In genomic region chr14:115015299-115015698, GRCm38 (mm10) we compare ENCODE assay signal across 14 mouse cellular contexts.
DNase-seq lines count a peak whose midpoint lies in the region; ATAC-seq and TF ChIP-seq lines count a peak whose summit lies in the region.
"Had no signal": no experiment of that assay in that cellular context is flagged by ENCODE, and none has a peak within 500 bp of the region (broad histone marks: within the 10 kb centered on the region; RNA-seq: fewer than 3 reads in every experiment).

No protein-coding gene starts in this region.

- peak; percentile 35; the same call in 1 of the 2 replicates for TF ChIP-seq CTCF in kidney, postnatal 0 days (IDR thresholded peaks at IDR 0.05; ENCODE audit: low read depth)

- 0 out of 2 replicates have a peak, but pooled peaks have one; percentile 7 for ATAC-seq in forebrain, embryonic 13.5 days
- ATAC-seq in forebrain, embryonic 11.5 days (replicated peaks; ENCODE audit: low FRiP score): no peak
- ATAC-seq in kidney, postnatal 0 days (replicated peaks; ENCODE audit: low FRiP score, low read depth): no peak
- peak; percentile 56 to 59 for ATAC-seq in hematopoietic stem cell, adult 5-6 weeks (replicated peaks in 1 of 2; ENCODE audit: insufficient read depth in 1 of 2, low FRiP score in 2 of 2, low TSS enrichment in 1 of 2, low read depth in 1 of 2, poor library complexity in 2 of 2, severe bottlenecking in 2 of 2)

- no peak overlapping the region for H3K4me3 ChIP-seq in forebrain, embryonic 13.5 days
- no peak overlapping the region for H3K4me3 ChIP-seq in forebrain, embryonic 11.5 days (ENCODE audit: low read depth, low read length)
- no peak overlapping the region for H3K4me3 ChIP-seq in kidney, postnatal 0 days (replicated peaks; ENCODE audit: low read depth, low read length)

- H3K27ac ChIP-seq in forebrain, embryonic 13.5 days: no peak overlapping the region
- H3K27ac ChIP-seq in forebrain, embryonic 11.5 days (ENCODE audit: low read depth, low read length): no peak overlapping the region
- no peak overlapping the region for H3K27ac ChIP-seq in kidney, postnatal 0 days
- H3K27ac ChIP-seq: liver, embryonic 14.5 days had no signal

- no peaks in the 10 kb centered on the region for H3K9me3 ChIP-seq in forebrain, embryonic 13.5 days (replicated peaks)
- H3K9me3 ChIP-seq in forebrain, embryonic 11.5 days (ENCODE audit: control insufficient read depth, low read length): no peaks in the 10 kb centered on the region
- H3K9me3 ChIP-seq in kidney, postnatal 0 days (replicated peaks; ENCODE audit: low read length): no peaks in the 10 kb centered on the region

- 35% methylated on average over 5 of the region's 5 CpGs for WGBS in forebrain, embryonic 13.5 days
- 44% methylated on average over 5 of the region's 5 CpGs for WGBS in forebrain, embryonic 11.5 days
- 48% methylated on average over 5 of the region's 5 CpGs for WGBS in kidney, postnatal 0 days

- no peak for DNase-seq in forebrain, embryonic 11.5 days (ENCODE audit: low spot score)
- DNase-seq in kidney, postnatal 0 days (ENCODE audit: low spot score): no peak
- DNase-seq in kidney, postnatal 25 days: no peak
- peak; percentile 59 for DNase-seq in A20 (ENCODE audit: low read depth, low spot score)
- no peak for DNase-seq in cerebellum, adult 11-12 months
- no peak for DNase-seq in c-Kit-positive CD71-positive TER-119-positive erythroid progenitor cells, embryonic 14.5 days (ENCODE audit: low spot score)
- DNase-seq: gastrocnemius, postnatal 14 days; kidney, postnatal 10 days; left cerebral cortex, postnatal 4 days; lung, postnatal 36 days; right cerebral cortex, postnatal 4 days had no signal

- H3K27me3 ChIP-seq in forebrain, embryonic 13.5 days: no peaks in the 10 kb centered on the region
- H3K27me3 ChIP-seq in forebrain, embryonic 11.5 days (ENCODE audit: control insufficient read depth, insufficient read depth, low read length): no peaks in the 10 kb centered on the region
- no peaks in the 10 kb centered on the region for H3K27me3 ChIP-seq in kidney, postnatal 0 days (ENCODE audit: insufficient read depth, low read length)

- H3K4me1 ChIP-seq in forebrain, embryonic 13.5 days: 0 out of 2 replicates have a peak, but pooled peaks cover 2% of the 10 kb centered on the region
- H3K4me1 ChIP-seq in forebrain, embryonic 11.5 days (replicated peaks; ENCODE audit: control insufficient read depth, insufficient read depth, low read length): no peaks in the 10 kb centered on the region
- H3K4me1 ChIP-seq in kidney, postnatal 0 days (replicated peaks; ENCODE audit: insufficient read depth, low read length): no peaks in the 10 kb centered on the region

- H3K9ac ChIP-seq in forebrain, embryonic 13.5 days: no peak overlapping the region
- H3K9ac ChIP-seq in forebrain, embryonic 11.5 days (ENCODE audit: low read length): no peak overlapping the region
- H3K9ac ChIP-seq in kidney, postnatal 0 days (ENCODE audit: low read depth, low read length): no peak overlapping the region
- H3K9ac ChIP-seq: liver, embryonic 14.5 days had no signal

- no peak overlapping the region for H3K4me2 ChIP-seq in forebrain, embryonic 13.5 days
- no peak overlapping the region for H3K4me2 ChIP-seq in forebrain, embryonic 11.5 days (ENCODE audit: low read depth, low read length, severe bottlenecking)
- no peak overlapping the region for H3K4me2 ChIP-seq in kidney, postnatal 0 days (ENCODE audit: low read length)

- H3K36me3 ChIP-seq in forebrain, embryonic 13.5 days (ENCODE audit: poor library complexity, severe bottlenecking): no peaks in the 10 kb centered on the region
- no peaks in the 10 kb centered on the region for H3K36me3 ChIP-seq in forebrain, embryonic 11.5 days (ENCODE audit: control insufficient read depth, insufficient read depth, low read length)
- no peaks in the 10 kb centered on the region for H3K36me3 ChIP-seq in kidney, postnatal 0 days (ENCODE audit: insufficient read depth, low read length)

Comparison
In these comparisons a context has a peak if more than half of its experiments do, and no peak if none do; other contexts are left out.
1. ATAC-seq: peak in forebrain, embryonic 13.5 days (single experiment) and hematopoietic stem cell, adult 5-6 weeks (2 of 2); none in forebrain, embryonic 11.5 days (single experiment) and kidney, postnatal 0 days (single experiment).